In genomic region chr11:101776846-101777245, GRCm38 (mm10) we compare ENCODE assay signal across 24 mouse cellular contexts. TPM values are rescaled to one million over a fixed set of nuclear protein-coding genes. Genes with fewer than 3 reads are reported as not detected.
"Had no signal": no experiment of that assay in that cellular context is flagged by ENCODE, and none has a peak within 500 bp of the region (broad histone marks: within the 10 kb centered on the region; RNA-seq: fewer than 3 reads in every experiment).

No protein-coding gene starts in this region.

- H3K9me3 ChIP-seq: heart, embryonic 10.5 days; heart, embryonic 12.5 days; hindbrain, embryonic 10.5 days; hindbrain, embryonic 12.5 days; intestine, embryonic 15.5 days; limb, embryonic 13.5 days; limb, embryonic 15.5 days; liver, embryonic 12.5 days had no signal

- H3K4me3 ChIP-seq: heart, embryonic 10.5 days; heart, embryonic 12.5 days; hindbrain, embryonic 10.5 days; hindbrain, embryonic 12.5 days; intestine, embryonic 15.5 days; layer of hippocampus, adult 2 months; limb, embryonic 13.5 days; limb, embryonic 15.5 days; liver, embryonic 12.5 days had no signal

- ATAC-seq: hindbrain, embryonic 16.5 days; inflammation-experienced regulatory T-cells, adult 6 months; intestine, embryonic 15.5 days; intestine, postnatal 0 days; liver, embryonic 12.5 days had no signal

- H3K36me3 ChIP-seq: heart, embryonic 12.5 days; hindbrain, embryonic 12.5 days; intestine, embryonic 15.5 days; limb, embryonic 15.5 days; liver, embryonic 12.5 days had no signal

- DNase-seq: gastrocnemius, postnatal 25 days; heart, adult 18-20 months; heart, postnatal 10 days; heart, postnatal 4 days; kidney, adult 18-20 months; kidney, adult 8-10 months; kidney, postnatal 10 days; kidney, postnatal 25 days; kidney, postnatal 4 days; layer of hippocampus, postnatal 36 days; left cerebral cortex, postnatal 4 days had no signal

RNA-seq across cellular contexts. Expression of gene Etv4, which starts 8.3 kb away (rescaled TPM):
- total RNA-seq: granulocyte monocyte progenitor cell, adult 5-6 weeks had no signal
